Mouse (Mus musculus) urinary bladder, postnatal 0 days (tissue): ENCODE measurements around the gene Pdyn. TPM values are rescaled to one million over a fixed set of nuclear protein-coding genes. Genes with fewer than 3 reads are reported as not detected.

ENCODE experiments used
- polyA plus RNA-seq: library from polyadenylated mRNA; unstranded; fragments of >200 nt; fragmentation: Nextera tagmentation; extraction: Ambion mirVana; gene quantifications from 2 replicates; pipeline ENCODE4 v1.2.1, GENCODE M21; 2015

The Pdyn gene
- polyA plus RNA-seq, result not detected in 2 replicates

DNA sequence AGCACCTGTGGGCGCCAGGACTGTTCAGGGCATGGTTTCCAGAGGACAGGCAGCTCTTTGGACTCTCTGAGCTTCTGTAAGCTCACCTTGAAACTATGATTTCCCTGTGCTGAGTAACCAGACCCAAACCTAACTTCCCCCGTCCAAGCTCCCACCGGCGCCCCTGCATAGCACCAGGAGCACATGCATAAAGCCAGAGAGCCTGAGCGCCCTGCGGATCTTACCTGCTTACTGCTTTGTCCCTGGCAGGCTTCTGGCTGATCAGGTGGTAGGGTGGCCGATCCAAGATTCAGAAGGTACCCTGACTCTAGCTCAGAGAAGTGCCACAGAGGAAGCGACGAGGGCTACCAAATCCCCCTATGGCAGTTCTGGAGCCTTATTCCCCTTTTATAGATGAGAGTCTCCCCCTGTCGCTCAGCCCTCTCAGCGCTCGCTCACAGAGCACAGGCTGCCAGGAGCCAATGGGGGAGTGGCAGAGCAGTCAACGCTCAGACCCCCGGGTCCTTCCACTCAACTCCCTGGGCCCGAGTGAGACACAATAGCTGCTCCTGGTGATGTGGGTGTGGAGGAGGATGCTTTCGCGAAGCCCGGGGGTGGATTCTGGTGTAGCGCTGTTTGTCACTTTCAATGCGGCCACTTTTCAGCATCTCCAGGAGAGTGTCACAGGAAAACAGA lies at the start of gene Pdyn:
Gene Pdyn (minus strand): TSS at position 361 of the 675 bp plus-strand sequence.

Other genes with a start within 250 kb of the Pdyn start
- gene F830045P16Rik, start 163.2 kb downstream of the Pdyn start, polyA plus RNA-seq, result not detected in 2 replicates
- gene Sirpa, start 107.0 kb downstream of the Pdyn start, polyA plus RNA-seq, result 16.6 and 21.2 TPM in 2 replicates
- gene Stk35, start 100.7 kb upstream of the Pdyn start, polyA plus RNA-seq, result 5.1 and 5.8 TPM in 2 replicates